Mouse (Mus musculus) heart, adult 2 months (tissue): ENCODE data around the gene Setd7.

Experiments used
- CTCF ChIP-seq: fragments of 200-600 bp; IDR thresholded peaks from 2 replicates; pipeline ENCODE4 v1.8.1; 2022; ENCODE audit warnings: antibody characterized with exemption, mild to moderate bottlenecking, moderate library complexity
- EP300 ChIP-seq: fragments of 200-500 bp; IDR thresholded peaks from 2 replicates; pipeline ENCODE4 v1.6.1; 2011; ENCODE audit warnings: low read depth, low read length, control low read depth; ENCODE audit not compliant: insufficient read depth
- POLR2A ChIP-seq: fragments of 200-500 bp; IDR thresholded peaks from 2 replicates; pipeline ENCODE4 v1.6.1; 2011; ENCODE audit warnings: mild to moderate bottlenecking, low read depth, low read length, control low read depth; ENCODE audit not compliant: insufficient read depth

DNA sequence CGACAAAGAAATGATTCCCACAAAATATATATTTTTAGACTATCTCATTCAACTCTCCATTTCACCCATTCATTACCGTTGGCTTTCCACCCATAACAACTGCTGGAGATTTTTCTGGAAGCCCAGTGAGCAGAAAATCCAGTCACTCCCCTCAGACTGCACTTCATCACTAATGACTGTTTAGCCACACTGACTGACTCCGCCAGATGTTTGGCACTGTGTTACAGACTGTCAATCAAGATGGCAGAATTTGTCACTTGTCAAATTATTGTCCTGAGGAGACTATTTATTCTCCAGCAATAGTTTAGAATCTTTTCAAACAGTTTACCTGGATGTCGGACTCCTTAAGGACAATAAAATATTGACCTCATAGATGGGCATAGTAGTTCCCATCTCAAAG is 40.0 kb upstream of the Setd7 start:
- no peak for TF ChIP-seq EP300
- TF ChIP-seq POLR2A = no peak
- no peak for TF ChIP-seq CTCF
